Mouse (Mus musculus): ENCODE data around the gene Dapl1. TPM values are rescaled to one million over a fixed set of nuclear protein-coding genes. Genes with fewer than 3 reads are reported as not detected.
A peak's percentile ranks its signal among the peaks of the same experiment; 100 is the strongest.

The Dapl1 gene
- 2.0 and 3.0 TPM in 2 replicates for polyA plus RNA-seq (2015; fragmentation: Nextera tagmentation; extraction: Ambion mirVana)

- ATAC-seq, result no peak
- no peak within 1 kb of the TSS for H3K4me3 ChIP-seq (ENCODE audit: low read depth, low read length)
- no peak within 1 kb of the TSS for H3K27ac ChIP-seq (ENCODE audit: low read depth, low read length)
- no peaks in the 10 kb centered on the region for H3K4me1 ChIP-seq (replicated peaks; ENCODE audit: control insufficient read depth, insufficient read depth, low read length)
- no peak within 1 kb of the TSS for H3K4me2 ChIP-seq (replicated peaks; ENCODE audit: low read depth)
- no peak within 1 kb of the TSS for H3K9ac ChIP-seq (ENCODE audit: low read depth, low read length)
- WGBS, result 63% methylated on average over 9 of the region's 9 CpGs
- H3K36me3 ChIP-seq (ENCODE audit: control insufficient read depth, insufficient read depth), result no peaks in the 10 kb centered on the region
- no peaks in the 10 kb centered on the region for H3K9me3 ChIP-seq (ENCODE audit: control insufficient read depth)
- H3K27me3 ChIP-seq (replicated peaks; ENCODE audit: control insufficient read depth, insufficient read depth, low read length), result no peaks in the 10 kb centered on the region
- no peak for TF ChIP-seq CTCF (IDR thresholded peaks at IDR 0.05; ENCODE audit: low read depth)
These were observed at the start of gene Dapl1 for GRCm38 (mm10) chr2:59484438-59484837. Gene Dapl1, plus strand, starts transcription at chr2:59484653.

- Histone ChIP-seq H3K27me3 (replicated peaks; ENCODE audit: control insufficient read depth, insufficient read depth, low read length) (no peaks in the 10 kb centered on the region), H3K27ac (ENCODE audit: low read depth, low read length) (no peak overlapping the region), H3K4me1 (replicated peaks; ENCODE audit: control insufficient read depth, insufficient read depth, low read length) (no peaks in the 10 kb centered on the region), H3K4me3 (ENCODE audit: low read depth, low read length) (no peak overlapping the region), H3K4me2 (replicated peaks; ENCODE audit: low read depth) (no peak overlapping the region), H3K9ac (ENCODE audit: low read depth, low read length) (no peak overlapping the region), H3K36me3 (ENCODE audit: control insufficient read depth, insufficient read depth) (no peaks in the 10 kb centered on the region), H3K9me3 (ENCODE audit: control insufficient read depth) (no peaks in the 10 kb centered on the region)
- 94% methylated on average over 9 of the region's 9 CpGs for WGBS
- TF ChIP-seq CTCF (IDR thresholded peaks at IDR 0.05; ENCODE audit: low read depth), result no peak
- ATAC-seq, result no peak
These were observed 49.6 kb upstream of the Dapl1 start for GRCm38 (mm10) chr2:59434820-59435219.

- Histone ChIP-seq H3K9me3 (ENCODE audit: control insufficient read depth) (no peaks in the 10 kb centered on the region), H3K4me2 (replicated peaks; ENCODE audit: low read depth) (peak overlapping the region; percentile 58), H3K4me3 (ENCODE audit: low read depth, low read length) (peak overlapping the region; percentile 8; the same call in 1 of the 2 replicates), H3K9ac (ENCODE audit: low read depth, low read length) (no peak overlapping the region), H3K27me3 (replicated peaks; ENCODE audit: control insufficient read depth, insufficient read depth, low read length) (no peaks in the 10 kb centered on the region), H3K36me3 (ENCODE audit: control insufficient read depth, insufficient read depth) (no peaks in the 10 kb centered on the region), H3K4me1 (replicated peaks; ENCODE audit: control insufficient read depth, insufficient read depth, low read length) (no peaks in the 10 kb centered on the region), H3K27ac (ENCODE audit: low read depth, low read length) (peak overlapping the region; percentile 9; the same call in 1 of the 2 replicates)
- peak; percentile 76 for ATAC-seq
- WGBS, result 48% methylated on average over 12 of the region's 12 CpGs
- no peak for TF ChIP-seq CTCF (IDR thresholded peaks at IDR 0.05; ENCODE audit: low read depth)
These were observed 46.6 kb upstream of the Dapl1 start for GRCm38 (mm10) chr2:59437684-59438393.

- H3K9ac ChIP-seq (ENCODE audit: low read depth, low read length), result no peak overlapping the region
- H3K27ac ChIP-seq (ENCODE audit: low read depth, low read length), result no peak overlapping the region
These were observed 45.9 kb upstream of the Dapl1 start for GRCm38 (mm10) chr2:59438479-59438935.

GRCm38 (mm10) chr2:59439824-59440223 lies 44.6 kb upstream of the Dapl1 start:
- no peaks in the 10 kb centered on the region for H3K36me3 ChIP-seq (ENCODE audit: control insufficient read depth, insufficient read depth)
- no peaks in the 10 kb centered on the region for H3K9me3 ChIP-seq (ENCODE audit: control insufficient read depth)
- no peak overlapping the region for H3K27ac ChIP-seq (ENCODE audit: low read depth, low read length)
- 85% methylated on average over 9 of the region's 9 CpGs for WGBS
- no peak for ATAC-seq
- H3K4me3 ChIP-seq (ENCODE audit: low read depth, low read length), result no peak overlapping the region
- no peaks in the 10 kb centered on the region for H3K4me1 ChIP-seq (replicated peaks; ENCODE audit: control insufficient read depth, insufficient read depth, low read length)
- H3K27me3 ChIP-seq (replicated peaks; ENCODE audit: control insufficient read depth, insufficient read depth, low read length), result no peaks in the 10 kb centered on the region
- no peak for TF ChIP-seq CTCF (IDR thresholded peaks at IDR 0.05; ENCODE audit: low read depth)
- no peak overlapping the region for H3K9ac ChIP-seq (ENCODE audit: low read depth, low read length)
- no peak overlapping the region for H3K4me2 ChIP-seq (replicated peaks; ENCODE audit: low read depth)

More at GRCm38 (mm10) chr2:59438479-59438935, 45.9 kb upstream of the Dapl1 start:
- Histone ChIP-seq H3K4me1 (replicated peaks; ENCODE audit: control insufficient read depth, insufficient read depth, low read length) (no peaks in the 10 kb centered on the region), H3K4me3 (ENCODE audit: low read depth, low read length) (peak overlapping the region; percentile 17; the same call in 1 of the 2 replicates), H3K4me2 (replicated peaks; ENCODE audit: low read depth) (peak overlapping the region; percentile 58), H3K36me3 (ENCODE audit: control insufficient read depth, insufficient read depth) (no peaks in the 10 kb centered on the region), H3K27me3 (replicated peaks; ENCODE audit: control insufficient read depth, insufficient read depth, low read length) (no peaks in the 10 kb centered on the region), H3K9me3 (ENCODE audit: control insufficient read depth) (no peaks in the 10 kb centered on the region)
- peak; percentile 85 for ATAC-seq
- WGBS, result 10% methylated on average over 10 of the region's 10 CpGs
- TF ChIP-seq CTCF (IDR thresholded peaks at IDR 0.05; ENCODE audit: low read depth), result peak; percentile 82

GRCm38 (mm10) chr2:59440481-59440880 lies 44.0 kb upstream of the Dapl1 start:
- Histone ChIP-seq H3K4me2 (replicated peaks; ENCODE audit: low read depth) (no peak overlapping the region), H3K36me3 (ENCODE audit: control insufficient read depth, insufficient read depth) (no peaks in the 10 kb centered on the region), H3K27me3 (replicated peaks; ENCODE audit: control insufficient read depth, insufficient read depth, low read length) (no peaks in the 10 kb centered on the region), H3K4me1 (replicated peaks; ENCODE audit: control insufficient read depth, insufficient read depth, low read length) (no peaks in the 10 kb centered on the region), H3K9me3 (ENCODE audit: control insufficient read depth) (no peaks in the 10 kb centered on the region), H3K9ac (ENCODE audit: low read depth, low read length) (no peak overlapping the region), H3K27ac (ENCODE audit: low read depth, low read length) (no peak overlapping the region), H3K4me3 (ENCODE audit: low read depth, low read length) (no peak overlapping the region)
- 27% methylated on average over 5 of the region's 5 CpGs for WGBS
- TF ChIP-seq CTCF (IDR thresholded peaks at IDR 0.05; ENCODE audit: low read depth), result peak; percentile 91
- ATAC-seq, result no peak
